Mouse (Mus musculus): ENCODE data around the gene Cfc1. TPM values are rescaled to one million over a fixed set of nuclear protein-coding genes. Genes with fewer than 3 reads are reported as not detected.
A peak's percentile ranks its signal among the peaks of the same experiment; 100 is the strongest.
"Not testable (repeated sequence)": the region's sequence is repeated elsewhere in the genome, so short reads cannot be mapped to it uniquely, and the experiment has no call there.

Gene Cfc1
- total and polyA plus RNA-seq, 3 experiments: not detected

GRCm38 (mm10) chr1:34518259-34518658 lies 17.2 kb upstream of the Cfc1 start:
- Histone ChIP-seq H3K4me1 (ENCODE audit: control insufficient read depth, insufficient read depth, low read length) (no peaks in the 10 kb centered on the region), H3K9ac (ENCODE audit: low read depth, low read length) (no peak overlapping the region), H3K27me3 (ENCODE audit: control insufficient read depth, insufficient read depth, low read length) (no peaks in the 10 kb centered on the region; the same call in 1 of the 2 replicates), H3K27ac (no peak overlapping the region), H3K36me3 (ENCODE audit: control insufficient read depth, insufficient read depth, low read length) (no peaks in the 10 kb centered on the region), H3K4me3 (no peak overlapping the region), H3K79me2 (replicated peaks; ENCODE audit: control insufficient read depth, insufficient read depth, low read length) (no peaks in the 10 kb centered on the region)
- intact Hi-C loops (cut with DNase I): no loop called here
- no peak for TF ChIP-seq POLR2A (IDR thresholded peaks at IDR 0.05; ENCODE audit: insufficient read depth, low read depth, low read length)
- peak; percentile 25; the same call in 1 of the 2 replicates for TF ChIP-seq CTCF (IDR thresholded peaks at IDR 0.05)
- no peak for DNase-seq
- 71% methylated on average over 1 of the region's 1 CpGs for WGBS

- Histone ChIP-seq H3K27ac (no peak overlapping the region), H3K9ac (ENCODE audit: low read depth, low read length) (no peak overlapping the region), H3K27me3 (ENCODE audit: control insufficient read depth, insufficient read depth, low read length) (no peaks in the 10 kb centered on the region), H3K36me3 (ENCODE audit: control insufficient read depth, insufficient read depth, low read length) (no peaks in the 10 kb centered on the region), H3K4me1 (ENCODE audit: control insufficient read depth, insufficient read depth, low read length) (no peaks in the 10 kb centered on the region), H3K79me2 (replicated peaks; ENCODE audit: control insufficient read depth, insufficient read depth, low read length) (no peaks in the 10 kb centered on the region), H3K4me3 (no peak overlapping the region)
- no peak for DNase-seq
- WGBS: 39% methylated on average over 6 of the region's 6 CpGs
- TF ChIP-seq CTCF (IDR thresholded peaks at IDR 0.05): no peak
- TF ChIP-seq POLR2A (IDR thresholded peaks at IDR 0.05; ENCODE audit: insufficient read depth, low read depth, low read length): no peak
- TF ChIP-seq EP300 (IDR thresholded peaks at IDR 0.05; ENCODE audit: insufficient read depth, low read depth, low read length): no peak
- intact Hi-C loops (cut with DNase I): no loop called here
Observed at GRCm38 (mm10) chr1:34522205-34522849, 13.1 kb upstream of the Cfc1 start.

- Histone ChIP-seq H3K4me1 (ENCODE audit: control insufficient read depth, insufficient read depth, low read length) (no peaks in the 10 kb centered on the region), H3K27me3 (ENCODE audit: control insufficient read depth, insufficient read depth, low read length) (no peaks in the 10 kb centered on the region), H3K27ac (no peak overlapping the region), H3K36me3 (ENCODE audit: control insufficient read depth, insufficient read depth, low read length) (no peaks in the 10 kb centered on the region), H3K9ac (ENCODE audit: low read depth, low read length) (no peak overlapping the region), H3K79me2 (replicated peaks; ENCODE audit: control insufficient read depth, insufficient read depth, low read length) (no peaks in the 10 kb centered on the region), H3K4me3 (no peak overlapping the region)
- 46% methylated on average over 3 of the region's 3 CpGs for WGBS
- intact Hi-C loops (cut with DNase I): no loop called here
- no peak for TF ChIP-seq POLR2A (IDR thresholded peaks at IDR 0.05; ENCODE audit: insufficient read depth, low read depth, low read length)
- no peak for TF ChIP-seq EP300 (IDR thresholded peaks at IDR 0.05; ENCODE audit: insufficient read depth, low read depth, low read length)
- no peak for DNase-seq
Observed at GRCm38 (mm10) chr1:34522850-34523244, 12.6 kb upstream of the Cfc1 start.

GRCm38 (mm10) chr1:34523647-34524046 lies 11.8 kb upstream of the Cfc1 start:
- Histone ChIP-seq H3K4me3 (no peak overlapping the region), H3K36me3 (ENCODE audit: control insufficient read depth, insufficient read depth, low read length) (no peaks in the 10 kb centered on the region), H3K27me3 (ENCODE audit: control insufficient read depth, insufficient read depth, low read length) (no peaks in the 10 kb centered on the region), H3K79me2 (replicated peaks; ENCODE audit: control insufficient read depth, insufficient read depth, low read length) (no peaks in the 10 kb centered on the region), H3K4me1 (ENCODE audit: control insufficient read depth, insufficient read depth, low read length) (no peaks in the 10 kb centered on the region), H3K9ac (ENCODE audit: low read depth, low read length) (no peak overlapping the region), H3K27ac (no peak overlapping the region)
- no peak for DNase-seq
- WGBS: 77% methylated on average over 3 of the region's 3 CpGs
- TF ChIP-seq POLR2A (IDR thresholded peaks at IDR 0.05; ENCODE audit: insufficient read depth, low read depth, low read length) (no peak), CTCF (IDR thresholded peaks at IDR 0.05) (no peak), EP300 (IDR thresholded peaks at IDR 0.05; ENCODE audit: insufficient read depth, low read depth, low read length) (no peak)
- intact Hi-C loops (cut with DNase I): no loop called here

GRCm38 (mm10) chr1:34534574-34534973 lies 874 bp upstream of the Cfc1 start:
- intact Hi-C loops (cut with DNase I); H3K4me3 ChIP-seq; H3K36me3 ChIP-seq (ENCODE audit: control insufficient read depth, insufficient read depth, low read length); H3K27me3 ChIP-seq (ENCODE audit: control insufficient read depth, insufficient read depth, low read length); H3K27ac ChIP-seq; H3K4me1 ChIP-seq (ENCODE audit: control insufficient read depth, insufficient read depth, low read length); H3K9ac ChIP-seq (ENCODE audit: low read depth, low read length); H3K79me2 ChIP-seq (replicated peaks; ENCODE audit: control insufficient read depth, insufficient read depth, low read length); DNase-seq: not testable (repeated sequence)
- WGBS: 26% methylated on average over 3 of the region's 3 CpGs

GRCm38 (mm10) chr1:34536291-34536766 lies 881 bp downstream of the Cfc1 start:
- no peaks in the 10 kb centered on the region for H3K4me1 ChIP-seq (ENCODE audit: control insufficient read depth, insufficient read depth, low read length)
- intact Hi-C loops (cut with DNase I): no loop called here
- H3K4me3 ChIP-seq: no peak overlapping the region
- H3K27ac ChIP-seq: no peak overlapping the region
- peaks cover 8% of the 10 kb centered on the region for H3K27me3 ChIP-seq (ENCODE audit: control insufficient read depth, insufficient read depth, low read length)
- WGBS: 4% methylated on average over 14 of the region's 14 CpGs
- no peaks in the 10 kb centered on the region for H3K79me2 ChIP-seq (replicated peaks; ENCODE audit: control insufficient read depth, insufficient read depth, low read length)
- DNase-seq: no peak
- no peak overlapping the region for H3K9ac ChIP-seq (ENCODE audit: low read depth, low read length)
- H3K36me3 ChIP-seq (ENCODE audit: control insufficient read depth, insufficient read depth, low read length): no peaks in the 10 kb centered on the region
- TF ChIP-seq POLR2A (IDR thresholded peaks at IDR 0.05; ENCODE audit: insufficient read depth, low read depth, low read length) (no peak), EP300 (IDR thresholded peaks at IDR 0.05; ENCODE audit: insufficient read depth, low read depth, low read length) (no peak), CTCF (IDR thresholded peaks at IDR 0.05) (no peak)
